Mouse (Mus musculus) embryo, embryonic 10.5 days (tissue): Measurements from ENCODE around the gene Lrrc59.
A peak's percentile ranks its signal among the peaks of the same experiment; 100 is the strongest.
"Not testable (repeated sequence)": the region's sequence is repeated elsewhere in the genome, so short reads cannot be mapped to it uniquely, and the experiment has no call there.

Experiments
- DNase-seq: peaks from one replicate; pipeline ENCODE4 v3.0.0-alpha.2; 2015; ENCODE audit warnings: low spot score

Gene Lrrc59

DNA sequence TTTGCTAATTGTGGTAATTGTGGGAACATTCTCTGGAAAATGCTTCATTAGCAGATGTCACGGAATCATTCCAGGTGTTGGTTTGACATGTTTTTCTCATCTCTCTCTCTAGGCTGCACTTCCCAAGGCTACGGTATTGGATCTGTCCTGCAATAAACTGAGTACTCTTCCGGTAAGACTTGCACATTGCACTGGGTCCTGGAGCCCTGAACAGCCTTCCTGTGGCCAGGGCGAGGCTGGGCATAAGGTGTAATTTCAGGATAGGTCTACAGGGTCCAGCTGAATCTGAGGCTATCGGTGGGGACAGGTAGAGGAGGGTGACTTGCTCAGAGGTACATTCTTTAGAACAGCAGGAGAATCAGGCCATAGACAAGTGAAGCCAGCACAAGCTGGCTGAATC, 2.4 kb downstream of the Lrrc59 start:
- DNase-seq: no peak

- DNase-seq: no peak
Measured at GRCm38 (mm10) chr11:94632988-94633387, 3.4 kb downstream of the Lrrc59 start.

GRCm38 (mm10) chr11:94634431-94634830, 4.9 kb downstream of the Lrrc59 start:
- no peak for DNase-seq

GRCm38 (mm10) chr11:94644461-94645219, 15.1 kb downstream of the Lrrc59 start:
- DNase-seq: no peak

- no peak for DNase-seq
Measured at GRCm38 (mm10) chr11:94646457-94646856, 16.9 kb downstream of the Lrrc59 start.

- DNase-seq: not testable (repeated sequence)
Measured at GRCm38 (mm10) chr11:94651241-94651640, 21.7 kb downstream of the Lrrc59 start.

- DNase-seq: no peak
Measured at GRCm38 (mm10) chr11:94652973-94653372, 23.4 kb downstream of the Lrrc59 start.

GRCm38 (mm10) chr11:94653663-94654436, 24.3 kb downstream of the Lrrc59 start, which contains the start of the genes Mrpl27 and Eme1:
TSS of gene Mrpl27 (plus strand) at chr11:94653767.
TSS of gene Eme1 (minus strand) at chr11:94653964.
- peak; percentile 90 for DNase-seq

DNA sequence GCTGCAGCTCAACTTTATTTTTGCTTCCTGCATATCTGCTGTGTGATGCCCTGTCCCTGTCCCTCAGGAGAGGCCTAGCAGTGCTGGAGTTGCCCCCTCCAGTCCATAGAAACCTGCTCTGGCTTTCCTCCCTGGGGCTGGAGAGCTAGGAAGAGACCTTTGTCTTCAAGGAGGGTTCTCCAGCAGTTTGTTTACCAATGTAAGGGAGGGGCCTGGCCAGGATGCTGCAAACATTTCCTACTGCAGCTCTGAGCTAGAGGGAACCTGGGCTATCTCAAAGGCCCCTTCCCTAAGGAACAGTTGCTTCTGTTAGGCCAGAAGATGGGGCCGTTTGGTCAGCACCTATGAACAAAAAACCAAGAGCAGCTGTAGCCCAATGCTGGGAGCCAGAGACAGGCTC, 31.8 kb downstream of the Lrrc59 start:
- DNase-seq: no peak

DNA sequence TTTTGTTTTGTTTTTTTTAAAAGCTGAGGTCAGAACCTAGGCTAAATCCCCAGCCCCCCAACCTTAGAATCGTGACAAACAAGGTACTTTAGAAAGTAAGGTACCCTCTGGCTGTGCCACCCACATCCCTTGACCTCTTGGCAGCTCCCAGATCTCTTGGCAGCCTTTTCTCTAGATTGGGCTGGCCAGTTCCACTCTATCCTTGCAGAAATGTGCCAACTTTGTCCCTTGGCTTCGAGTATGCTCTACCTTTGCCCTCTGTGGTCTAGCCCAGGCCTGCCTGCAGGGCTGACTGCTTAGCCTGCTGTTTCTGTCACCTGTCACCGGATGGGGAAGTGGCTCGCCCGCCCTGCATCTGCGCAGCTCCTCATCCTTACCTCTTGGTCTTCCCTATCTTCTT, 35.7 kb downstream of the Lrrc59 start:
- DNase-seq: no peak

DNA sequence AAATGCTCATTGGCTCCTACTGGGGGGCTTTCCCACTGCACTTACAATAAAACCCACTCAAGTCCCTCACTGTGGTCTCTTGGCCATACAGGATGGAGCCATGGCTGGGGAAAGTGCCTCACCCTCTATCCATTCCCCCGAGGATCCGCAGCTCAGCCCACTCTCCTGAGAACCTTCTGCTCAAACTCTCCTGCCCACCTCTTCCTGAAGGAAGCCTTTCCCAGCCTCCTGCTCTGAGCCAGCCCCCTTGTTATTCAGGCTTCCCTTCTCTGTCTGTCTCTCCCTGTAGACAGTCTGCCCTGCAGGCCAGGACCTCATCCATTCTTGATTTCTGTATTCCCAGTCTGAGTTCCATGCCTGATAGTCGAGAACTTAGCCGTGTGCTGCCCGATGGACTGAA, 45.4 kb downstream of the Lrrc59 start:
- no peak for DNase-seq

DNA sequence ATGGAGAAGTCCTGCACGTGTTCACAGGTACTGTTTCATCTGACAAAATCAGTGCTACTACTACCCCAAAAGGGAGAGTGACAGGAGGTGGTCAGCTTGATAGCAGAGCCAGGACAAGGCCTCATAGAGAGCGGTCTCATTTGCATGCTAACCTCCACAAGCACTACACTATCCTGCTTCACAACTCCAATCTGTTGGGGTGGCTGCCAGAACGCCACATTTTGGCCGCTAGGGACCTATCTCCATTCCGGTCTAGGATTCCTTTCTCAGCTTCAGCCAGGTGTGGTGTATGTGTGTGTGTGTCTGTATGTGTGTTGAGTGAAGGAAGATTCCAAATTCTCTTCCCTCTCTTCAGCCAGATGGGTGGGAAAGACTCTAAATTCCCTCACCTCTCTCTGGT, 45.9 kb downstream of the Lrrc59 start:
- DNase-seq: no peak

DNA sequence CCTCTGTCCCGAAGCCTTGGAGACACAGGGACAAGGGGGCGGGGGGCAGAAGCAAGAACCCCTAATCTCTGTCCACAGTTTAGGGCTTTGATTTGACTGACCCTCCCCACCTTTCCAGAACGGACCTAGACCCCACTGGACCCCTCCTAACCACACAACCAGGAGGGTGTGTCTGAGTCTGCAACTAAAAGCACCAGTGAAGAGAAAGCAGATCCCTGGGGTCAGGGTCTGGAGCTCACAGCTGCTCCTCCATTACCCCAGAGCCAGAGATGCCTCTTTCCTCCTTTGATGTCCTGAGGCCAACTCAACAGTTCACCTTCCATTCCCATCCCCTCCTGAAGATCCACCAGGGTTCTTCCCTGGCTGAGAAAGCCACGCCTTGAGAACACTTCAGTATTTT, 46.7 kb downstream of the Lrrc59 start:
- DNase-seq: no peak

DNA sequence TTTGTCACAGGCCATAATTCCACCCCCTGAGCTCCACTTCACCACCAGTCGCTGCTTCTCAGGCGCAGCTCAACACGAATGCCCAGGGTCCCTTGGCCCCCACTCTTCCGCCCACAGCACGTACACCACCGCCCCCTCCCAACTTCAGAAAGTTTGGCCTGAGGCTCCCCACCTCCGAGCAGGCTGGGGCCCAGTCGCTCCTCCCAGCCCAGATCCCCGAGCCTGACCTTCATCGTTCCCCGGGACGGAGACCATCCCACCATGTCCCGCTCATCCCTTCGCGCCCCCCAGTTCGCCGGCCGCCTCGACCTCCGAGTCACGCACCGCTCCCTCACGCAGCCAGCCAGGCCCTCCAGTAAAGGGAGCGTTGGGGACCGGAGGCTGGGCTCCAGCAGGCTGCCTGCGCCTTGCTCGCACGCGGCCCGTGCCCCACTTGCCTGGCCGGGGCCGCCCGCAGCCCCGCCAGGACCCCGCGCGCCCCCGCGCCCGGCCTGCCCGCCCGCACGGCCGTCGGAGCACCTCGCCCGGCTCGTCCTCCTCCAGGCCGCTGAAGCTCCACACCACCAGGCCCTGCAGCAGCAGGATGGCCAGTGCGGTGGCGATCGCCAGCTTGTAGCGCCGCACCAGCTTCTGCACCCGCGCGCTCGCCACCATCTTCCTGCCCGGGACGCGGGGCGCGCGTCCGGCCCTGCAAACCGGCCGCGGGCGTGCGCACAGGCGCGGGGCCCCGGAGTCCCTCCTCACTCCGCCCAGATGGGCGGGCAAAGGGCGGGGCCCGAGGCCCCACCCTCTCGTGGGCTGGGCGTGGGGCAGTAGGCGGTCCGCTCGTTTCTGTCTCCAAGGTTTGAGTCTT, 47.4 kb downstream of the Lrrc59 start, which contains the start of gene Xylt2:
Gene Xylt2, minus strand, starts transcription at position 762 of the 853 bp plus-strand sequence.
- DNase-seq: peak; percentile 96

GRCm38 (mm10) chr11:94677607-94678145, 48.1 kb downstream of the Lrrc59 start:
- DNase-seq: no peak

DNA sequence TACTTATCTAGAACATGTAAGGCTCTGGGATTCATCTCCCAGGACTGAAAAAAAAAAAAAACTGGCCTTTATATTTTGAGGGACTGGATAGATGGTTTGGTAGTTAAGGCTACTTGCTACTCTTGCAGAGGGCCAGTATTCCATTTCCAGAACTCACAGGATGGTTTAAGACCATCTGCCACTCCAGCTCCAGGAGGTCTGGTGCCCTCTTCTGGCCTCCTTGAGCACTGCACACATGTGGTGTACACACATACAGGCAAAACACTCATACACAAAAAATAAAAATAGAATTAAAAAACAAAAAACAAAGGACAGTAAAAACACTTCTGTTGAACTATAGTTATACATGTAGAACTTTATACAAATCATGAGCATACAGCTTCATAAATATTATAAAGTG, 51.1 kb downstream of the Lrrc59 start:
- DNase-seq: no peak

DNA sequence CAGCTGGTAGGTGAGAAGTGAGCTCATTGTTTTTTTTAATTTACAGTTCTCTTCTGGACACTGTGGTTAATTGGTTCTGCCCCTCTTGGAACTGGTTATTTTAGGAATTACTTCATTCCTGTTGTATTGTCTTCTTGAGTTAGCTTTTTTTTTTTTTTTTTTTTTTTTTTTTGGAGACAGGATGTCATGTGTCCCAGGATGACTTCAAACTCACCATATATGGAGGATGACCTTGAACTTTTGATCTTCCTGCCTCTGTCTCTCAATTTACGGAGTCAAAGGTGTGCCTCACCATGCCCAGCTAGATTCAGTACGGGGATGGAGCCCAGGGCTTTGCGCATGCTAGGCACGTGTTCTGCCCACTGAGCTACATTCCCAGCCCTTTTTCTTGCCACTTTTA, 52.1 kb downstream of the Lrrc59 start:
- no peak for DNase-seq

GRCm38 (mm10) chr11:94682427-94682826, 52.9 kb downstream of the Lrrc59 start:
- DNase-seq: no peak

DNA sequence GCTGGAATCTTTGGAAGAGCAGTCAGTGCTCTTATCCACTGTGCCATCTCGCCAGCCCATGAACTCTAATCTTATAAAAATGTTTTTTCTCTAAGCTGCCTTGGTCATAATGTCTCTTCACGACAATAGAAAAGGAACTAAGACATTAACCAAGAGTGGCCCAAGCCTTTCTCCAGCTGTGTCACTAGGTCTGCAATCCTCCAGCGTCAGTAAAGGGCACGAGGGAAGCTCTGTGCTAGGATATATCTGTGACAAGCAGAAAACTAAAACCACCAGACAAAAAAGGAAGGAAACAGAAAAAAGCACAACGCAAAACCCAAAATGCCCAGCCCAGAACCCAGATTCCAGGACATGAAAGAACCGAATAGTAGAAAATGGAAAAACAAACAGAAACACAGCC, 57.6 kb downstream of the Lrrc59 start:
- no peak for DNase-seq

GRCm38 (mm10) chr11:94692502-94692901, 62.9 kb downstream of the Lrrc59 start:
- DNase-seq: not testable (repeated sequence)
